Mouse (Mus musculus): ENCODE results near the gene C1qtnf9. TPM values are rescaled to one million over a fixed set of nuclear protein-coding genes. Genes with fewer than 3 reads are reported as not detected.

C1qtnf9 gene
- polyA plus RNA-seq, 1 experiment = not detected

- Histone ChIP-seq H3K4me3 (ENCODE audit: insufficient read depth, poor library complexity, severe bottlenecking) (no peak overlapping the region), H3K79me3 (ENCODE audit: low read depth) (no peaks in the 10 kb centered on the region), H3K27me3 (ENCODE audit: control insufficient read depth, insufficient read depth, insufficient read length) (no peaks in the 10 kb centered on the region), H3ac (ENCODE audit: control insufficient read depth, insufficient read length, low read depth) (no peak overlapping the region), H3K79me2 (ENCODE audit: control insufficient read depth, insufficient read depth) (no peaks in the 10 kb centered on the region), H3K36me3 (ENCODE audit: control insufficient read depth, insufficient read depth) (no peaks in the 10 kb centered on the region)
- TF ChIP-seq MYOD1 (IDR thresholded peaks at IDR 0.05; ENCODE audit: control insufficient read depth, insufficient read length, low read depth) (no peak), MYOG (IDR thresholded peaks at IDR 0.05; ENCODE audit: control insufficient read depth, extremely low read depth, insufficient read length) (no peak), CEBPB (IDR thresholded peaks at IDR 0.05; ENCODE audit: low read depth) (no peak), FOSL1 (IDR thresholded peaks at IDR 0.05; ENCODE audit: insufficient read depth, low read length, poor library complexity, severe bottlenecking) (no peak), MAX (IDR thresholded peaks at IDR 0.05) (no peak), CTCF (IDR thresholded peaks at IDR 0.05; ENCODE audit: control insufficient read depth, insufficient read depth, insufficient read length) (no peak), USF1 (IDR thresholded peaks at IDR 0.05; ENCODE audit: low read depth) (no peak)
These were observed 26.4 kb upstream of the C1qtnf9 start for GRCm38 (mm10) chr14:60741490-60741981.

DNA sequence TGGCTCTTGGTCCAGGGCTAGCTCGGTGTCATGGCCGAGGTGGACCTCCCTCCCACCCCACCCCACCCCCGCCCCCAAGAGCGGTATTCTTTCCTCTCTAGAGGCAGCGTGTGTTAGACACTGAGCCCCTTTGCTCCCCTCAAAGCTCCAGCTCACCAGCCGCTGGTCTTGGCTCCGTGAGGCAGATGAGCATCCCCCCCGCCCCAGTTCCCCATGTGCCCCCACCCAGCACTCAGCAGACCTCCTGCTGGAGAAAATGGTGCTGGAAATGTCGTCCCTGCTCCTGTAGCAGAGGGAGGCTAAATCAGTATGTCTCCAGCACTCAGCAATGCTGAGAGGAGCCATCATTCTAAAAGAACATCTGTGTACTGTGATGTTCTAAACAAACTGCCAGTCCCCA lies 24.3 kb upstream of the C1qtnf9 start:
- TF ChIP-seq USF1 (IDR thresholded peaks at IDR 0.05; ENCODE audit: low read depth) = no peak
- no peak for TF ChIP-seq CEBPB (IDR thresholded peaks at IDR 0.05; ENCODE audit: low read depth)
- no peak for TF ChIP-seq CTCF (IDR thresholded peaks at IDR 0.05; ENCODE audit: control insufficient read depth, insufficient read depth, insufficient read length)
- no peak for TF ChIP-seq FOSL1 (IDR thresholded peaks at IDR 0.05; ENCODE audit: insufficient read depth, low read length, poor library complexity, severe bottlenecking)
- TF ChIP-seq MYOG (IDR thresholded peaks at IDR 0.05; ENCODE audit: control insufficient read depth, extremely low read depth, insufficient read length) = no peak
- TF ChIP-seq MAX (IDR thresholded peaks at IDR 0.05) = no peak
- no peak for TF ChIP-seq MYOD1 (IDR thresholded peaks at IDR 0.05; ENCODE audit: control insufficient read depth, insufficient read length, low read depth)
- Histone ChIP-seq H3ac (ENCODE audit: control insufficient read depth, insufficient read length, low read depth) (no peak overlapping the region), H3K79me2 (ENCODE audit: control insufficient read depth, insufficient read depth) (no peaks in the 10 kb centered on the region), H3K36me3 (ENCODE audit: control insufficient read depth, insufficient read depth) (no peaks in the 10 kb centered on the region), H3K79me3 (ENCODE audit: low read depth) (no peaks in the 10 kb centered on the region), H3K27me3 (ENCODE audit: control insufficient read depth, insufficient read depth, insufficient read length) (no peaks in the 10 kb centered on the region), H3K4me3 (ENCODE audit: insufficient read depth, poor library complexity, severe bottlenecking) (no peak overlapping the region)

DNA sequence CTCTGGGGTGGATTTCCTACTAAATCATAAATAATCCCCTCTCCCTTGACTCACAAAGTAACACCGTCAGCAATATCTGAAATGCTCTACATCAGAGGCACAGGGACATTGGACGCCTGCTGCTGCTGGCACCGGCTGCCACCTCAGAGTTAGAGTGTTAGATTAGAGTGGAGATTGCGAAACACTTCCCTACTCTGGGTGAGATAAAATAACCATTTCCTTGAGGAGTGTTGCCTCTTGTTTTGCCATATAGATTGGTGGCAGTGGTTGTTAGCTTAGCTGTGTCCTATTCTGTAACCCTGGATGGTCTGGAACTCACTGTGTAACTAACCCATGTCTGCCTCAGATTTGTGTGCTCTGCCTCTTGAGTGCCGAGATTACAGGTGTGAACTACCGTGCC lies 22.7 kb upstream of the C1qtnf9 start:
- Histone ChIP-seq H3K79me2 (ENCODE audit: control insufficient read depth, insufficient read depth) (no peaks in the 10 kb centered on the region), H3K27me3 (ENCODE audit: control insufficient read depth, insufficient read depth, insufficient read length) (no peaks in the 10 kb centered on the region), H3K4me3 (ENCODE audit: insufficient read depth, poor library complexity, severe bottlenecking) (no peak overlapping the region), H3K36me3 (ENCODE audit: control insufficient read depth, insufficient read depth) (no peaks in the 10 kb centered on the region), H3ac (ENCODE audit: control insufficient read depth, insufficient read length, low read depth) (no peak overlapping the region), H3K79me3 (ENCODE audit: low read depth) (no peaks in the 10 kb centered on the region)
- TF ChIP-seq MYOG (IDR thresholded peaks at IDR 0.05; ENCODE audit: control insufficient read depth, extremely low read depth, insufficient read length) (no peak), CEBPB (IDR thresholded peaks at IDR 0.05; ENCODE audit: low read depth) (peak; percentile 70)

DNA sequence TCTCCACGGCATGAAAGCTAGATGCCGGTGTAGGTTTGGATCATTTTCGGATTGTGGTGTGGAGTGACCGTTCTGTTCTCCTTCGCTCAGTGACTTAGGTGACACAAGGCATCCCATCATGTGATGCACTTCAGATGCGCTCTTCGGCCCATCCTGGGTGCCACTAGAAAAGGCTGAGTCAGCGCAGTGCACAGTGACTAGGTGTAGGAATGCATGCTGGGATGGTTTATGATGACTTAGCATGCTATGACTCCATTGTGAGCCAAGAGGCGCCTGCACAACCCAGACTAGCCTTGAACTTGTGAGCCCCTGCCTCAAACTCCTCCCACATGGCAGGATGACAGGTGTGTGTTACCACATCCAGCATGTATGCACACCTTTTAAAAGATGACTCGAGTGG lies 21.8 kb upstream of the C1qtnf9 start:
- Histone ChIP-seq H3K36me3 (ENCODE audit: control insufficient read depth, insufficient read depth) (no peaks in the 10 kb centered on the region), H3K79me3 (ENCODE audit: low read depth) (no peaks in the 10 kb centered on the region), H3K4me3 (ENCODE audit: insufficient read depth, poor library complexity, severe bottlenecking) (no peak overlapping the region), H3K79me2 (ENCODE audit: control insufficient read depth, insufficient read depth) (no peaks in the 10 kb centered on the region), H3K27me3 (ENCODE audit: control insufficient read depth, insufficient read depth, insufficient read length) (no peaks in the 10 kb centered on the region), H3ac (ENCODE audit: control insufficient read depth, insufficient read length, low read depth) (no peak overlapping the region)
- TF ChIP-seq CEBPB (IDR thresholded peaks at IDR 0.05; ENCODE audit: low read depth) = no peak
- no peak for TF ChIP-seq MYOG (IDR thresholded peaks at IDR 0.05; ENCODE audit: control insufficient read depth, extremely low read depth, insufficient read length)
- no peak for TF ChIP-seq MAX (IDR thresholded peaks at IDR 0.05)
- TF ChIP-seq CTCF (IDR thresholded peaks at IDR 0.05; ENCODE audit: control insufficient read depth, insufficient read depth, insufficient read length) = no peak
- no peak for TF ChIP-seq MYOD1 (IDR thresholded peaks at IDR 0.05; ENCODE audit: control insufficient read depth, insufficient read length, low read depth)
- TF ChIP-seq FOSL1 (IDR thresholded peaks at IDR 0.05; ENCODE audit: insufficient read depth, low read length, poor library complexity, severe bottlenecking) = no peak
- no peak for TF ChIP-seq USF1 (IDR thresholded peaks at IDR 0.05; ENCODE audit: low read depth)

DNA sequence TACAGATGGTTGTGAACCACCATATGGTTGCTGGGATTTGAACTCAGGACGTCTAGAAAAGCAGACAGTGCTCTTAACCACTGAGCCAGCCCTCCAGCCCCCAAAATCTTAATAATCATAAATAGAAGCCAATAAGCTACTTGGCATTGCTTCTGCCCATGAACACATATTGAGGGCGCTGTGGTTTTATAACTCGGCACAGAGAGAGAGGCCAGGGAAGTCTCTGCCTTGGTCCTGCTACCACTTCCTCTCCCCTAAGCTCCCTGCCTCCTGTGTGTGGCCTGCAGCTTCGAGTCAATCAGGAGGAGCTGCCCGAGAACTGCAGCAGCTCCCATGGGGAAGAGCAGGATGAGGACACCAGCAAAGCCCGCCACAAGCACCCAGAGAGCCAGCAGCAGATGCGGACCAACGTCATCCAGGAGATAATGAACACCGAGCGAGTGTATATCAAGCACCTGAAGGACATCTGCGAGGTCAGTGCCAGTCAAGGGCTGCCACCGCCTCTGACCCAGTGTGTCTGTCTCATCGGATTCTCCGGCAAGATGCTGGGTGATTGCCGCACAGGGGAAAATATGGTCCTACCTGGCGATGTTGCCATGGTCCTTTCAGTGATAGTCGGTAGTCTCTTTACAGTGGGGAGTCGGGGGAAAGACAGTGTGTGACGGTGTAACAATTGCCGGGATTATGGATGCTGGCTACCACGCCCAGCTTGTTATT lies 20.6 kb upstream of the C1qtnf9 start:
- H3K36me3 ChIP-seq (ENCODE audit: control insufficient read depth, insufficient read depth) = no peaks in the 10 kb centered on the region
- H3K79me2 ChIP-seq (ENCODE audit: control insufficient read depth, insufficient read depth) = no peaks in the 10 kb centered on the region
- H3K27me3 ChIP-seq (ENCODE audit: control insufficient read depth, insufficient read depth, insufficient read length) = no peaks in the 10 kb centered on the region
- TF ChIP-seq CEBPB (IDR thresholded peaks at IDR 0.05; ENCODE audit: low read depth) = no peak
- TF ChIP-seq CTCF (IDR thresholded peaks at IDR 0.05; ENCODE audit: control insufficient read depth, insufficient read depth, insufficient read length) = no peak
- TF ChIP-seq FOSL1 (IDR thresholded peaks at IDR 0.05; ENCODE audit: insufficient read depth, low read length, poor library complexity, severe bottlenecking) = no peak
- no peak for TF ChIP-seq MYOD1 (IDR thresholded peaks at IDR 0.05; ENCODE audit: control insufficient read depth, insufficient read length, low read depth)
- no peak for TF ChIP-seq MAX (IDR thresholded peaks at IDR 0.05)
- no peak for TF ChIP-seq MYOG (IDR thresholded peaks at IDR 0.05; ENCODE audit: control insufficient read depth, extremely low read depth, insufficient read length)
- no peak for TF ChIP-seq USF1 (IDR thresholded peaks at IDR 0.05; ENCODE audit: low read depth)
- H3ac ChIP-seq (ENCODE audit: control insufficient read depth, insufficient read length, low read depth) = no peak overlapping the region
- no peaks in the 10 kb centered on the region for H3K79me3 ChIP-seq (ENCODE audit: low read depth)
- no peak overlapping the region for H3K4me3 ChIP-seq (ENCODE audit: insufficient read depth, poor library complexity, severe bottlenecking)

- Histone ChIP-seq H3ac (ENCODE audit: control insufficient read depth, insufficient read length, low read depth) (no peak overlapping the region), H3K79me2 (ENCODE audit: control insufficient read depth, insufficient read depth) (no peaks in the 10 kb centered on the region), H3K4me3 (ENCODE audit: insufficient read depth, poor library complexity, severe bottlenecking) (no peak overlapping the region), H3K79me3 (ENCODE audit: low read depth) (no peaks in the 10 kb centered on the region), H3K27me3 (ENCODE audit: control insufficient read depth, insufficient read depth, insufficient read length) (no peaks in the 10 kb centered on the region), H3K36me3 (ENCODE audit: control insufficient read depth, insufficient read depth) (no peaks in the 10 kb centered on the region)
- TF ChIP-seq FOSL1 (IDR thresholded peaks at IDR 0.05; ENCODE audit: insufficient read depth, low read length, poor library complexity, severe bottlenecking) (no peak), MAX (IDR thresholded peaks at IDR 0.05) (no peak), MYOG (IDR thresholded peaks at IDR 0.05; ENCODE audit: control insufficient read depth, extremely low read depth, insufficient read length) (no peak), CEBPB (IDR thresholded peaks at IDR 0.05; ENCODE audit: low read depth) (no peak), USF1 (IDR thresholded peaks at IDR 0.05; ENCODE audit: low read depth) (no peak), MYOD1 (IDR thresholded peaks at IDR 0.05; ENCODE audit: control insufficient read depth, insufficient read length, low read depth) (no peak), CTCF (IDR thresholded peaks at IDR 0.05; ENCODE audit: control insufficient read depth, insufficient read depth, insufficient read length) (no peak)
These were observed 18.1 kb upstream of the C1qtnf9 start for GRCm38 (mm10) chr14:60749880-60750279.

Data from C2C12 (cell line).